Comparison of ENCODE assay signal across 25 mouse cellular contexts in the genomic region with DNA sequence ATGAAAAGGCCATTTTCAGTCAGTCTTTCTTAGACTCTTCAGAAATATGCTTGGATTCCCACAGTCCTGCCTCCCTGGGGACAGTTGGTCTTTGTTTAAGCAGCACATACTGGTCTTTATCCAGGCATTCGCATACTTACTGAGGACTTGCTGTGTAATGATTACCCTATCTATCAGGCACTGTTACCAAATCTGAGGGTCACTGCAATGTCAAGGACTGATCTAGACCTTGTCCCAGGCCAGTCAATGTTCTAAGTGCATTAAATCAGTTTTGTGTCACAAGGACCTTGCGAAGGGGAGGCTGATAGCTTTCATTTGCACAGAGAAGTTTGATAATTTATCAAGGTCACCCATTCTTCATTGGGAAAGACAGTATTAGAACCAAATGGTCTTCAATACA. TPM values are rescaled to one million over a fixed set of nuclear protein-coding genes. Genes with fewer than 3 reads are reported as not detected.
DNase-seq lines count a peak whose midpoint lies in the region; ATAC-seq lines count a peak whose summit lies in the region.
"Had no signal": no experiment of that assay in that cellular context is flagged by ENCODE, and none has a peak within 500 bp of the region (broad histone marks: within the 10 kb centered on the region; RNA-seq: fewer than 3 reads in every experiment).

No protein-coding gene starts in this region.

- H3K4me3 ChIP-seq in forebrain, embryonic 11.5 days (ENCODE audit: low read depth, low read length): no peak overlapping the region
- H3K4me3 ChIP-seq in embryonic facial prominence, embryonic 10.5 days: no peak overlapping the region
- H3K4me3 ChIP-seq: forebrain, embryonic 10.5 days; heart, embryonic 15.5 days; hindbrain, embryonic 15.5 days; limb, embryonic 12.5 days; megakaryocyte, embryonic 14.5 days; midbrain, embryonic 13.5 days had no signal

- ATAC-seq in forebrain, embryonic 11.5 days (replicated peaks; ENCODE audit: low FRiP score): no peak
- ATAC-seq: activated CD4-positive, CD25-positive, alpha-beta regulatory T cell, adult 4 months; midbrain, embryonic 13.5 days; Patski had no signal

- H3K36me3 ChIP-seq in forebrain, embryonic 11.5 days (ENCODE audit: control insufficient read depth, insufficient read depth, low read length): no peaks in the 10 kb centered on the region
- no peaks in the 10 kb centered on the region for H3K36me3 ChIP-seq in embryonic facial prominence, embryonic 10.5 days (replicated peaks)
- H3K36me3 ChIP-seq: forebrain, embryonic 10.5 days; heart, embryonic 15.5 days; hindbrain, embryonic 15.5 days; limb, embryonic 12.5 days; midbrain, embryonic 13.5 days had no signal

- no peaks in the 10 kb centered on the region for H3K27me3 ChIP-seq in forebrain, embryonic 11.5 days (ENCODE audit: control insufficient read depth, insufficient read depth, low read length)
- no peaks in the 10 kb centered on the region for H3K27me3 ChIP-seq in embryonic facial prominence, embryonic 10.5 days (replicated peaks; ENCODE audit: low read depth, poor library complexity, severe bottlenecking)
- H3K27me3 ChIP-seq: heart, embryonic 15.5 days; hindbrain, embryonic 15.5 days; limb, embryonic 12.5 days; midbrain, embryonic 13.5 days; Patski had no signal

- H3K4me1 ChIP-seq in forebrain, embryonic 11.5 days (replicated peaks; ENCODE audit: control insufficient read depth, insufficient read depth, low read length): 0 out of 2 replicates have a peak, but pooled peaks cover 2% of the 10 kb centered on the region
- peaks cover 12% of the 10 kb centered on the region for H3K4me1 ChIP-seq in embryonic facial prominence, embryonic 10.5 days
- H3K4me1 ChIP-seq: hindbrain, embryonic 15.5 days; midbrain, embryonic 13.5 days had no signal

- WGBS in forebrain, embryonic 11.5 days: 93% methylated on average over 2 of the region's 2 CpGs
- WGBS in embryonic facial prominence, embryonic 10.5 days: 83% methylated on average over 2 of the region's 2 CpGs

- peak; percentile 77 for DNase-seq in adrenal gland, adult 2 months
- no peak for DNase-seq in adrenal gland, adult 18-20 months (ENCODE audit: low spot score in 2 of 2)
- DNase-seq in ovary, adult 18-20 months (ENCODE audit: low spot score): peak; percentile 15
- no peak for DNase-seq in ovary, postnatal 14 days (ENCODE audit: low spot score)
- peak; percentile 26 to 46 for DNase-seq in adrenal gland, postnatal 36 days
- peak; percentile 49 for DNase-seq in testis, postnatal 14 days (ENCODE audit: low spot score)
- DNase-seq in forebrain, embryonic 11.5 days (ENCODE audit: low spot score): no peak
- DNase-seq in embryonic facial prominence, embryonic 10.5 days (ENCODE audit: low spot score): no peak
- DNase-seq: cerebellum, adult 8-10 months; layer of hippocampus, postnatal 36 days; lung, embryonic 14.5 days; lung, postnatal 36 days; retina, postnatal 1 day; right cerebral cortex, postnatal 25 days; spleen, adult 18-20 months; thymus, postnatal 25 days had no signal

- H3K9me3 ChIP-seq in forebrain, embryonic 11.5 days (ENCODE audit: control insufficient read depth, low read length): no peaks in the 10 kb centered on the region
- no peaks in the 10 kb centered on the region for H3K9me3 ChIP-seq in embryonic facial prominence, embryonic 10.5 days
- H3K9me3 ChIP-seq: forebrain, embryonic 10.5 days; heart, embryonic 15.5 days; hindbrain, embryonic 15.5 days; midbrain, embryonic 13.5 days had no signal

- H3K27ac ChIP-seq in forebrain, embryonic 11.5 days (ENCODE audit: low read depth, low read length): no peak overlapping the region
- H3K27ac ChIP-seq in embryonic facial prominence, embryonic 10.5 days (replicated peaks): no peak overlapping the region
- H3K27ac ChIP-seq: forebrain, embryonic 10.5 days; heart, embryonic 15.5 days; hindbrain, embryonic 15.5 days; limb, embryonic 12.5 days; midbrain, embryonic 13.5 days had no signal

- no peak overlapping the region for H3K9ac ChIP-seq in forebrain, embryonic 11.5 days (ENCODE audit: low read length)
- H3K9ac ChIP-seq: heart, embryonic 15.5 days; hindbrain, embryonic 15.5 days; limb, embryonic 12.5 days; lung, embryonic 14.5 days; midbrain, embryonic 13.5 days had no signal

- no peak overlapping the region for H3K4me2 ChIP-seq in forebrain, embryonic 11.5 days (ENCODE audit: low read depth, low read length, severe bottlenecking)
- H3K4me2 ChIP-seq: heart, embryonic 15.5 days; hindbrain, embryonic 15.5 days; limb, embryonic 12.5 days; lung, embryonic 14.5 days; midbrain, embryonic 13.5 days had no signal

RNA-seq across cellular contexts. Expression of a gene that starts 14.0 kb away (rescaled TPM):
- 100 to 1,000 TPM in 1 of 2 experiments, 10 to 100 TPM in 1; 68.8 to 379 TPM for total RNA-seq in adrenal gland, adult 2 months (2021)
- 214 and 283 TPM in 2 replicates for polyA plus RNA-seq in adrenal gland, adult 2 months (2012; rRNA removed)
- 100 to 1,000 TPM in 1 of 2 experiments, 10 to 100 TPM in 1; 74.5 to 255 TPM for total RNA-seq in adrenal gland, adult 18-20 months (2021)
- total RNA-seq in adrenal gland, postnatal 36 days (2021): 100 to 1,000 TPM in 1 of 2 experiments, 10 to 100 TPM in 1; 65.0 to 339 TPM
- polyA plus RNA-seq in forebrain, embryonic 11.5 days (2014; fragmentation: Nextera tagmentation; extraction: Ambion mirVana): 38.6 and 41.4 TPM in 2 replicates
- polyA plus RNA-seq in embryonic facial prominence, embryonic 10.5 days (2016; fragmentation: Nextera tagmentation; extraction: Ambion mirVana): 47.8 and 48.7 TPM in 2 replicates
- total RNA-seq: monocyte, adult 5-6 weeks had no signal

RNA-seq across cellular contexts. Expression of a gene that starts 45.8 kb away (rescaled TPM):
- total RNA-seq in adrenal gland, adult 2 months (2021): 10 to 100 TPM; 20.4 to 46.6 TPM
- polyA plus RNA-seq in adrenal gland, adult 2 months (2012; rRNA removed): 1.8 and 3.2 TPM in 2 replicates
- total RNA-seq in adrenal gland, adult 18-20 months (2021): 10 to 100 TPM; 16.8 to 34.1 TPM
- total RNA-seq in adrenal gland, postnatal 36 days (2021): 10 to 100 TPM; 20.0 to 37.1 TPM
- polyA plus RNA-seq in forebrain, embryonic 11.5 days (2014; fragmentation: Nextera tagmentation; extraction: Ambion mirVana): 40.1 and 48.2 TPM in 2 replicates
- 43.3 and 44.4 TPM in 2 replicates for polyA plus RNA-seq in embryonic facial prominence, embryonic 10.5 days (2016; fragmentation: Nextera tagmentation; extraction: Ambion mirVana)

Comparison
In these comparisons a context has a peak if more than half of its experiments do, and no peak if none do; other contexts are left out.
1. DNase-seq: peak in adrenal gland, adult 2 months (single experiment), ovary, adult 18-20 months (single experiment), adrenal gland, postnatal 36 days (2 of 2) and testis, postnatal 14 days (single experiment); none in adrenal gland, adult 18-20 months (0 of 2), ovary, postnatal 14 days (single experiment), forebrain, embryonic 11.5 days (single experiment) and embryonic facial prominence, embryonic 10.5 days (single experiment).